ENCODE assay signal across 9 mouse cellular contexts in genomic region chr5:35320650-35321049, GRCm38 (mm10). TPM values are rescaled to one million over a fixed set of nuclear protein-coding genes. Genes with fewer than 3 reads are reported as not detected.
A peak's percentile ranks its signal among the peaks of the same experiment; 100 is the strongest.
DNase-seq lines count a peak whose midpoint lies in the region; ATAC-seq lines count a peak whose summit lies in the region.
"Had no signal": no experiment of that assay in that cellular context is flagged by ENCODE, and none has a peak within 500 bp of the region (broad histone marks: within the 10 kb centered on the region; RNA-seq: fewer than 3 reads in every experiment).

No protein-coding gene starts in this region.

- peak; percentile 34 for DNase-seq in 3T3-L1 (ENCODE audit: low read depth, low spot score)
- DNase-seq in Muller cell, postnatal 12 days (ENCODE audit: inconsistent ontology term): peak; percentile 74
- peak; percentile 87 to 89 for DNase-seq in cerebellum, postnatal 36 days
- peak; percentile 67 for DNase-seq in kidney, postnatal 10 days
- peak; percentile 70 for DNase-seq in ovary, postnatal 10 days (ENCODE audit: low spot score)
- DNase-seq in thymus, postnatal 36 days: no peak
- DNase-seq in spleen, postnatal 36 days (ENCODE audit: low spot score in 2 of 2): no peak

- no peak for ATAC-seq in inflammation-experienced regulatory T-cells, adult 6 months

RNA-seq across cellular contexts. Expression of gene Adra2c, which starts 42.5 kb away (rescaled TPM):
- not detected for polyA plus RNA-seq in inflammation-experienced regulatory T-cells, adult 6 months (2017; shearing (Covaris generic))
- polyA plus RNA-seq: limb, embryonic 15.5 days had no signal

Comparison
In these comparisons a context has a peak if more than half of its experiments do, and no peak if none do; other contexts are left out.
1. DNase-seq: peak in 3T3-L1 (single experiment), Muller cell, postnatal 12 days (single experiment), cerebellum, postnatal 36 days (2 of 2), kidney, postnatal 10 days (single experiment) and ovary, postnatal 10 days (single experiment); none in thymus, postnatal 36 days (0 of 2) and spleen, postnatal 36 days (0 of 2).